Comparison of ENCODE assay signal across 29 mouse cellular contexts in the genomic region with DNA sequence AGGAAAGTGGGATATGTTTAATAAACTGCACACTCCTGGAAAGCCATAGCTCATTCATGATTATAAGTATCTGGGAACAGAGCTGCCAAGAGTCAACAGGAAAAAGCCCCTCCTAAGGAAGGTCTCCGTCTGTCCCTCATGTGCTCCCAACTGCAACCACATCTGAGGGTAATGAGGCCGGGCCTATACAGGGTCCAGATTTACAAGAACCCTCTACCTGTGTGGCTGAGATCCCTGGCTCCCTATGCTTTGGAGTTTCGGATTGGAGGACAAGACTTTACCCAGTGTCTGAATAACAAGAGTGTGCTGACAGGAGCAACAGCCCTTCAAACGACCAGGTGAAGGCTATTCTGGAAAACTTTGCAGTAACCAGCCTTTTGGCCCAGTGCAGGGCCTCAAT. TPM values are rescaled to one million over a fixed set of nuclear protein-coding genes. Genes with fewer than 3 reads are reported as not detected.
A peak's percentile ranks its signal among the peaks of the same experiment; 100 is the strongest.
DNase-seq lines count a peak whose midpoint lies in the region; ATAC-seq and TF ChIP-seq lines count a peak whose summit lies in the region.
"Had no signal": no experiment of that assay in that cellular context is flagged by ENCODE, and none has a peak within 500 bp of the region (broad histone marks: within the 10 kb centered on the region; RNA-seq: fewer than 3 reads in every experiment).

No protein-coding gene starts in this region.

- H3K9me3 ChIP-seq in liver, embryonic 11.5 days (ENCODE audit: control insufficient read depth, low read length): no peaks in the 10 kb centered on the region
- H3K9me3 ChIP-seq in CH12.LX (replicated peaks; ENCODE audit: low read length): no peaks in the 10 kb centered on the region
- H3K9me3 ChIP-seq: heart, embryonic 10.5 days; heart, embryonic 15.5 days; hindbrain, embryonic 12.5 days; neural tube, embryonic 12.5 days had no signal

- TF ChIP-seq RAD21 in CH12.LX (IDR thresholded peaks at IDR 0.05; ENCODE audit: low read depth, low read length): no peak

- 36% methylated on average over 4 of the region's 4 CpGs for WGBS in liver, adult 2 months
- WGBS in liver, embryonic 11.5 days: 71% methylated on average over 4 of the region's 4 CpGs

- intact Hi-C loops in heart, postnatal 14 days (cut with DNase I): no loop called here
- intact Hi-C loops in left cerebral cortex, adult 2 months (cut with DNase I): no loop called here

- H3K9ac ChIP-seq in liver, adult 2 months (ENCODE audit: low read depth, low read length): peak overlapping the region; percentile 0; the same call in 1 of the 2 replicates
- H3K9ac ChIP-seq in liver, embryonic 11.5 days (ENCODE audit: low read depth, low read length): no peak overlapping the region
- no peak overlapping the region for H3K9ac ChIP-seq in CH12.LX (ENCODE audit: insufficient read depth, low read depth)
- H3K9ac ChIP-seq: forebrain, postnatal 0 days; heart, embryonic 15.5 days; hindbrain, embryonic 12.5 days; neural tube, embryonic 12.5 days had no signal

- no peak for ATAC-seq in liver, embryonic 11.5 days (replicated peaks; ENCODE audit: low FRiP score)
- ATAC-seq: activated CD4-positive, CD25-positive, alpha-beta regulatory T cell, adult 4 months; forebrain, postnatal 0 days; hindbrain, postnatal 0 days had no signal

- peaks cover 13% of the 10 kb centered on the region; the same call in 1 of the 2 replicates for H3K79me2 ChIP-seq in liver, adult 2 months (ENCODE audit: control insufficient read depth, insufficient read depth, low read length)
- no peaks in the 10 kb centered on the region for H3K79me2 ChIP-seq in CH12.LX (replicated peaks; ENCODE audit: control insufficient read depth, extremely low read depth, insufficient read depth, poor library complexity, severe bottlenecking)

- TF ChIP-seq POLR2A in liver, adult 2 months (IDR thresholded peaks at IDR 0.05; ENCODE audit: extremely low read depth, insufficient read depth, low read length): no peak
- no peak for TF ChIP-seq POLR2A in CH12.LX (IDR thresholded peaks at IDR 0.05; ENCODE audit: low read depth, low read length)

- H3K4me3 ChIP-seq in liver, adult 2 months (ENCODE audit: insufficient read depth, low read depth, low read length): no peak overlapping the region
- no peak overlapping the region for H3K4me3 ChIP-seq in liver, embryonic 11.5 days (ENCODE audit: low read depth, low read length)
- H3K4me3 ChIP-seq in CH12.LX (replicated peaks in 1 of 3; ENCODE audit: low read depth in 2 of 3, low read length in 2 of 3, poor library complexity in 1 of 3): no peak overlapping the region
- H3K4me3 ChIP-seq in left cerebral cortex, adult 2 months: no peak overlapping the region
- H3K4me3 ChIP-seq: heart, embryonic 10.5 days; heart, embryonic 15.5 days; hindbrain, embryonic 12.5 days; neural tube, embryonic 12.5 days had no signal

- no peak for TF ChIP-seq CTCF in liver, adult 2 months (IDR thresholded peaks at IDR 0.05; ENCODE audit: low read depth, low read length)
- no peak for TF ChIP-seq CTCF in CH12.LX (conservative IDR thresholded peaks at IDR 0.05 in 1 of 2, IDR thresholded peaks at IDR 0.05 in 1 of 2; ENCODE audit: low read depth in 2 of 2, low read length in 2 of 2)
- TF ChIP-seq CTCF in left cerebral cortex, adult 2 months (IDR thresholded peaks at IDR 0.05): no peak

- no peaks in the 10 kb centered on the region for H3K27me3 ChIP-seq in liver, adult 2 months (ENCODE audit: control insufficient read depth, insufficient read depth, low read length)
- no peaks in the 10 kb centered on the region for H3K27me3 ChIP-seq in liver, embryonic 11.5 days (replicated peaks; ENCODE audit: control insufficient read depth, insufficient read depth, low read length)
- no peaks in the 10 kb centered on the region for H3K27me3 ChIP-seq in CH12.LX (replicated peaks)
- H3K27me3 ChIP-seq: heart, embryonic 15.5 days; hindbrain, embryonic 12.5 days; neural tube, embryonic 12.5 days had no signal

- TF ChIP-seq EP300 in CH12.LX (IDR thresholded peaks at IDR 0.05; ENCODE audit: low read length): no peak

- peaks cover 44% of the 10 kb centered on the region for H3K4me1 ChIP-seq in liver, adult 2 months (ENCODE audit: control insufficient read depth, insufficient read depth, low read length)
- peaks cover 4% of the 10 kb centered on the region for H3K4me1 ChIP-seq in liver, embryonic 11.5 days (replicated peaks; ENCODE audit: control insufficient read depth, insufficient read depth, low read length)
- peaks cover 0 to 15% of the 10 kb centered on the region in 2 experiments; a peak in 2 of 4 replicates for H3K4me1 ChIP-seq in CH12.LX (ENCODE audit: control insufficient read depth in 1 of 2, insufficient read depth in 2 of 2)
- H3K4me1 ChIP-seq: heart, embryonic 10.5 days; heart, embryonic 15.5 days; hindbrain, embryonic 12.5 days; neural tube, embryonic 12.5 days had no signal

- H3K27ac ChIP-seq in liver, adult 2 months (replicated peaks; ENCODE audit: insufficient read depth, low read depth, low read length): peak overlapping the region; percentile 89
- H3K27ac ChIP-seq in liver, embryonic 11.5 days (ENCODE audit: low read depth, low read length): no peak overlapping the region
- no peak overlapping the region for H3K27ac ChIP-seq in CH12.LX (ENCODE audit: insufficient read depth, low read depth)
- H3K27ac ChIP-seq in left cerebral cortex, adult 2 months: no peak overlapping the region
- H3K27ac ChIP-seq: heart, embryonic 10.5 days; heart, embryonic 15.5 days; hindbrain, embryonic 12.5 days; hindbrain, postnatal 0 days; neural tube, embryonic 12.5 days; stomach, postnatal 0 days had no signal

- peaks cover 62% of the 10 kb centered on the region for H3K36me3 ChIP-seq in liver, adult 2 months (ENCODE audit: control insufficient read depth, insufficient read depth, low read length)
- peaks cover 24% of the 10 kb centered on the region for H3K36me3 ChIP-seq in liver, embryonic 11.5 days (ENCODE audit: control insufficient read depth, insufficient read depth, low read length)
- peaks cover 64 to 95% of the 10 kb centered on the region in 2 experiments for H3K36me3 ChIP-seq in CH12.LX (replicated peaks in 1 of 2; ENCODE audit: control insufficient read depth in 1 of 2, insufficient read depth in 1 of 2, low read length in 1 of 2)

- in situ Hi-C loops in CH12.LX (cut with MboI; ENCODE audit: low pct_ligation_motif_present, low pct_unique_long_range_greater_than_20kb, low sequenced_read_pairs): no loop called here

- H3K4me2 ChIP-seq in liver, embryonic 11.5 days: no peak overlapping the region
- no peak overlapping the region for H3K4me2 ChIP-seq in CH12.LX (ENCODE audit: insufficient read depth, low read depth, poor library complexity, severe bottlenecking)
- H3K4me2 ChIP-seq: heart, embryonic 15.5 days; hindbrain, embryonic 12.5 days; neural tube, embryonic 12.5 days had no signal

- dilution Hi-C loops in CH12.LX (cut with MboI; ENCODE audit: extremely low pct_ligation_motif_present, extremely low pct_unique_long_range_greater_than_20kb, low sequenced_read_pairs): no loop called here

- DNase-seq in heart, adult 11 months: peak; percentile 82
- no peak for DNase-seq in heart, postnatal 14 days
- DNase-seq in liver, adult 2 months (ENCODE audit: extremely low read depth, low read depth, low spot score): peak; percentile 41
- DNase-seq in liver, embryonic 11.5 days (ENCODE audit: low spot score): no peak
- DNase-seq in CH12.LX (ENCODE audit: extremely low read depth) (no peak), adipocyte (ENCODE audit: low spot score) (peak; percentile 12)
- no peak for DNase-seq in left cerebral cortex, adult 2 months (ENCODE audit: extremely low spot score in 1 of 2, low spot score in 2 of 2)
- no peak for DNase-seq in gastrocnemius, postnatal 25 days
- DNase-seq: adrenal gland, adult 8-10 months; cerebellum, adult 8-10 months; cerebellum, postnatal 25 days; forebrain, postnatal 0 days; gastrocnemius, postnatal 10 days; heart, postnatal 36 days; kidney, adult 18-20 months; kidney, postnatal 10 days; left cerebral cortex, postnatal 4 days; lung, adult 18-20 months; lung, postnatal 14 days; right cerebral cortex, adult 18-20 months; thymus, adult 18-20 months; thymus, postnatal 25 days had no signal

TF ChIP-seq in CH12.LX, 34 proteins besides CTCF, POLR2A, EP300 and RAD21:
- TF ChIP-seq ZKSCAN1 (IDR thresholded peaks at IDR 0.05; ENCODE audit: borderline replicate concordance, low read depth, low read length) (no peak), MAX (IDR thresholded peaks at IDR 0.05; ENCODE audit: low read length) (no peak), ZMIZ1 (IDR thresholded peaks at IDR 0.05; ENCODE audit: low read depth, low read length) (peak; percentile 20; the same call in 1 of the 2 replicates), MXI1 (IDR thresholded peaks at IDR 0.05; ENCODE audit: low read depth, low read length) (no peak), POLR2AphosphoS2 (IDR thresholded peaks at IDR 0.05; ENCODE audit: low read depth, low read length) (peak; percentile 79), JUN (IDR thresholded peaks at IDR 0.05; ENCODE audit: insufficient read depth, low read depth, low read length) (no peak), CHD2 (IDR thresholded peaks at IDR 0.05; ENCODE audit: low read length) (peak; percentile 31; the same call in 1 of the 2 replicates), MAFK (IDR thresholded peaks at IDR 0.05; ENCODE audit: insufficient replicate concordance, low read length) (no peak), ZC3H11A (IDR thresholded peaks at IDR 0.05; ENCODE audit: low read depth, low read length) (no peak), KAT2A (IDR thresholded peaks at IDR 0.05; ENCODE audit: insufficient replicate concordance, low read length) (no peak), GABPA (IDR thresholded peaks at IDR 0.05; ENCODE audit: insufficient replicate concordance, low read depth, low read length) (no peak)

RNA-seq across cellular contexts. Expression of gene Nit2, which starts 9.4 kb away (rescaled TPM):
- 10 to 100 TPM; 29.9 to 32.1 TPM for total RNA-seq in heart, postnatal 14 days (2021)
- total RNA-seq in liver, adult 2 months (2014; rRNA removed): 260 and 288 TPM in 2 replicates
- 172 and 195 TPM in 2 replicates for polyA plus RNA-seq in liver, adult 2 months (2012; rRNA removed)
- 65.9 and 72.1 TPM in 2 replicates for polyA plus RNA-seq in liver, embryonic 11.5 days (2014; fragmentation: Nextera tagmentation; extraction: Ambion mirVana)
- total RNA-seq in CH12.LX (2012; rRNA removed): 59.4 and 60.1 TPM in 2 replicates
- total RNA-seq in CH12.LX (2014; rRNA removed): 90.9 and 93.3 TPM in 2 replicates
- polyA plus RNA-seq in CH12.LX (2012; ENCODE audit: insufficient read length, low read depth): 71.8 and 84.4 TPM in 2 replicates
- 10 to 100 TPM; 13.6 to 14.5 TPM for total RNA-seq in left cerebral cortex, adult 2 months (2021)
- 10 to 100 TPM; 25.4 to 25.8 TPM for total RNA-seq in gastrocnemius, postnatal 25 days (2021)

RNA-seq across cellular contexts. Expression of gene Tomm70a, which starts 36.2 kb away (rescaled TPM):
- 10 to 100 TPM; 45.8 to 50.0 TPM for total RNA-seq in heart, postnatal 14 days (2021)
- total RNA-seq in liver, adult 2 months (2014; rRNA removed): 50.0 and 62.0 TPM in 2 replicates
- polyA plus RNA-seq in liver, adult 2 months (2012; rRNA removed): 14.2 and 17.0 TPM in 2 replicates
- polyA plus RNA-seq in liver, embryonic 11.5 days (2014; fragmentation: Nextera tagmentation; extraction: Ambion mirVana): 66.9 and 76.4 TPM in 2 replicates
- total RNA-seq in CH12.LX (2012; rRNA removed) (112 and 127 TPM in 2 replicates), CH12.LX (2014; rRNA removed) (194 and 216 TPM in 2 replicates)
- 129 TPM in 2 replicates for polyA plus RNA-seq in CH12.LX (2012; ENCODE audit: insufficient read length, low read depth)
- total RNA-seq in left cerebral cortex, adult 2 months (2021): 10 to 100 TPM; 96.3 to 96.9 TPM
- total RNA-seq in gastrocnemius, postnatal 25 days (2021): 10 to 100 TPM; 32.5 to 33.9 TPM

Comparison
In these comparisons a context has a peak if more than half of its experiments do, and no peak if none do; other contexts are left out.
1. DNase-seq: peak in heart, adult 11 months (single experiment), liver, adult 2 months (single experiment) and adipocyte (single experiment); none in heart, postnatal 14 days (0 of 2), liver, embryonic 11.5 days (single experiment), CH12.LX (single experiment), left cerebral cortex, adult 2 months (0 of 2) and gastrocnemius, postnatal 25 days (single experiment).